Mouse (Mus musculus): Measurements from ENCODE around the gene Hoxb2.

The Hoxb2 gene

GRCm38 (mm10) chr11:96316696-96317607, 33.4 kb upstream of the Hoxb2 start:
- in situ Hi-C loops (cut with MboI, MseI), result no loop called here

- in situ Hi-C loops (cut with MboI, MseI), result no loop called here
Measured at GRCm38 (mm10) chr11:96317608-96318367, 32.5 kb upstream of the Hoxb2 start, which contains the start of gene Hoxb4. Gene Hoxb4, plus strand, starts transcription at chr11:96318267.

GRCm38 (mm10) chr11:96318368-96319070, 31.8 kb upstream of the Hoxb2 start:
- in situ Hi-C loops (cut with MboI, MseI), result no loop called here

- in situ Hi-C loops (cut with MboI, MseI), result no loop called here
Measured at GRCm38 (mm10) chr11:96319071-96319902, 31.0 kb upstream of the Hoxb2 start.

GRCm38 (mm10) chr11:96319910-96320309, 30.4 kb upstream of the Hoxb2 start:
- in situ Hi-C loops (cut with MboI, MseI), result no loop called here

- in situ Hi-C loops (cut with MboI, MseI), result no loop called here
Measured at GRCm38 (mm10) chr11:96320688-96321087, 29.6 kb upstream of the Hoxb2 start.

DNA sequence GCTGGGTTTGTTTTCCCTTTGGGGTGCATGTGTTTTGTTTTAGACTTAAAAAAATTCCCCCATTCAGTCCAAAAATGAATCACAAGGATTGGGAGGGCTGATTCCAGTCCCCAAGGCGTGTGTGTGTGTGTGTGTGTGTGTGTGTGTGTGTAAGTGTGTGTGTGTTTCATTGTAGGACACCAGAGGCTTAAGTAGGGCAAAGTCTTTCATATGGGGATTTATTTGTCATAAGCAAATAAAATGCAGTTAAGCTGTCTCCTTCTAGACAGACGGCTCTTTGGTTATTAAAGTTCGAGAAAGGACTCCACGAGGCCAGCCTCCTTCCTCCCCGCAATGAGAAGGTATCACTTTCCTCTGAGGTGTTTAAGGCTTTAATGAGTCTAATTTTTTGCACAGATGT, 28.5 kb upstream of the Hoxb2 start:
- in situ Hi-C loops (cut with MboI, MseI), result no loop called here

DNA sequence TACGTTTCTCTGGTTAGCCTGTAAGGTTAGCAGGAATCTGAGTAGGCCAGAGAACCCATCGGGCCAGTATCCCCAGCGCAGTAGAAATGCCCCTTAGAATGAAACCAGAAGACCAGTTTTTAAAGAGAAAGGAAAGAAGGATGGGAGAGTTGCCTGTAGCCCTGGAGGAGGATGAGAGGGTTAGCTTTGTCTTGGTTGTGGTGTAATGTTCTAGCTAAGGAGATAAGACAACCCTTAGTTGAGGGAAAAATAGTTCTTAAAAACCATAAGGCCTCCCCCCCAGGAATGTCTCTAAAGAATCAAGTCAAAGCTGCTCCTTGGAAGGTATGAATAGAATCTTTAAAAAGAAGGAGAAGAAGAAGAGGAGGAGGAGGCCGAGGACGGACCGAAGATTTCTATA, 27.6 kb upstream of the Hoxb2 start:
- in situ Hi-C loops (cut with MboI, MseI), result no loop called here

GRCm38 (mm10) chr11:96323154-96323553, 27.2 kb upstream of the Hoxb2 start, which contains the start of gene Hoxb3:
Gene Hoxb3, plus strand, starts transcription at chr11:96323326.
- in situ Hi-C loops (cut with MboI, MseI), result no loop called here

DNA sequence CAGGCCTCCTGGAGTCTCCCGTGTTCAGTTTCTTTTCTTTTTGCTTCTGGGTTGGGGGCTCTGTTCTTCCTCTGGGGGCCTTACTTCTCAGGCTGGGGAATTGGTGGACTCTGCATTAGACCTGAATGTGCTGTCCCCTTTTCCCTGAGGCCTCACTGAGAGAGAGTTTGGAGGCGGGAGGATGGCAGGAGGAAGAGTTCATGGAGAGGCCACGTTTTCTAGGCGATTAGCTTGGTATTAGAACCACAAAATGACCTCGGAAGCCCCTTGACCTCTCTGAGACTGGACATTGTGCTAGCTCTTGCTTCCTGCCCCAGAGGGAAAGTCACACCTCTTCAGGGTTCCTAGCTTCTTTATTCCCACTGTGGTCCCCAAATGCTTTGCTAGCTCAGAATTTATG, 26.2 kb upstream of the Hoxb2 start:
- in situ Hi-C loops (cut with MboI, MseI), result no loop called here

GRCm38 (mm10) chr11:96324965-96325364, 25.4 kb upstream of the Hoxb2 start:
- in situ Hi-C loops (cut with MboI, MseI), result no loop called here

DNA sequence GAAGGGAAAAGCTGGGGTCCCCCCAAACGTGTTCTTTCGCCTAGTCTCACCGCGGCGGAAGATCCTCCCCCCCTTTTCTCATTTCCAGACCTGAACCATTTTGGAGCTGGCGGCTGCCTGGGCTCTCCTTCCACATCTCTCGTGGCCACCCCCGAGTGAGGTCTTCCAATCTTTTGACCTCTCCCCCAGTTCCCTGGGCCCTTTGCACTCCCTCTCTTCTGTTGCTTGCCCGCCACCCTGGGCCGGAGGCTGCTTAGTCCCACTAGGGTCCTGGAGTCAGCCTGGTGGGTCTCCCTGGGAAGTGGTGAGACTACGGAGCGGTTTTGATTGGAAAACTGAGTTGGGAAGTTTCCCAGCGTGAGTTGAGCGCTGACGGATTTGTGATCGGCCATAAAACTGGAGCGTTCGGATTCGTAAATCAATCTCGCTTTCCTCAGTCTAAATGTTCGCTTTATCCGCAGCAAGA, 24.5 kb upstream of the Hoxb2 start:
- in situ Hi-C loops (cut with MboI, MseI), result no loop called here

- in situ Hi-C loops (cut with MboI, MseI), result no loop called here
Measured at GRCm38 (mm10) chr11:96326705-96327104, 23.6 kb upstream of the Hoxb2 start.

GRCm38 (mm10) chr11:96327122-96327521, 23.2 kb upstream of the Hoxb2 start:
- in situ Hi-C loops (cut with MboI, MseI), result no loop called here

DNA sequence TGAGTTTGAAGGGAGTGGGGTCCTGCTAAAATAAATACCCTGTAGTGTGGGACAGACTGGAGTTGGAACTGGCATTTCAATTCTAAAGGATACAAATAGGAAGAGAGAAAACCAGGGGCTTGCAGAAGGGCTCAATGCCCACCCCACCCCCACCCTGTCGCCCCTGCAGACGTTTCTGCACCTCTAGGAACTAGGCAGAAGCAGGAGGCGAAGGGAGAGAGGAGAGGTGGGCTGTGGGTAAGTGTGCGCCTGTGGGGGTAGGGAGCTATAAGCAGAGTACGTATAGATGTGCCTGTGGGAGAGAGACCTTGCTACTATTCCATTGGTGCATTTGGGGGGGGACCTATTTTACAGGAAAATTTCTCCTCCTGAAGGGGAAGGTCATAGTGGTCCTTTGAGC, 22.6 kb upstream of the Hoxb2 start:
- in situ Hi-C loops (cut with MboI, MseI), result no loop called here

- in situ Hi-C loops (cut with MboI, MseI), result no loop called here
Measured at GRCm38 (mm10) chr11:96328605-96329004, 21.7 kb upstream of the Hoxb2 start.

- in situ Hi-C loops (cut with MboI, MseI), result no loop called here
Measured at GRCm38 (mm10) chr11:96332105-96332504, 18.2 kb upstream of the Hoxb2 start.

DNA sequence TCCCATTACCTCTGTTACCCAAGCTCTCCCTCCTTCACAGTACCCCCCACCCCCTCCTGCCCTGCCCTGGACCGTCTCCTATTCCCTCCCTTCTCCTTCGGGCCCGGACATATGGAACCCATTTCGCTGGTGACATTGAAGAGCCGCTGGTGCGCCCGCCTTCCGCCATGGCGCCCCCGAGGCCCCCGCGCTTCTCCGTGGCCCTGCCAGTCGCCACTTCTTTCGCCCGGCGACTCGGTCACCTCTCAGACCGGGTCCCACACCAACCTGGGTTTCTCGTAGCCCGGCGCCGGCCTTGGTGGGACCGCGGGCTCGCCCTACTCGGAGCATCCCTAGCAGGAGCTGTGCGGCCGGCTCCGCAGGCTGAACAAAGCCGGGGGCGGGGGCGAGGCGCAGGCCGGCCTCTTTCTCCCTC, 17.7 kb upstream of the Hoxb2 start:
- in situ Hi-C loops (cut with MboI, MseI), result no loop called here

DNA sequence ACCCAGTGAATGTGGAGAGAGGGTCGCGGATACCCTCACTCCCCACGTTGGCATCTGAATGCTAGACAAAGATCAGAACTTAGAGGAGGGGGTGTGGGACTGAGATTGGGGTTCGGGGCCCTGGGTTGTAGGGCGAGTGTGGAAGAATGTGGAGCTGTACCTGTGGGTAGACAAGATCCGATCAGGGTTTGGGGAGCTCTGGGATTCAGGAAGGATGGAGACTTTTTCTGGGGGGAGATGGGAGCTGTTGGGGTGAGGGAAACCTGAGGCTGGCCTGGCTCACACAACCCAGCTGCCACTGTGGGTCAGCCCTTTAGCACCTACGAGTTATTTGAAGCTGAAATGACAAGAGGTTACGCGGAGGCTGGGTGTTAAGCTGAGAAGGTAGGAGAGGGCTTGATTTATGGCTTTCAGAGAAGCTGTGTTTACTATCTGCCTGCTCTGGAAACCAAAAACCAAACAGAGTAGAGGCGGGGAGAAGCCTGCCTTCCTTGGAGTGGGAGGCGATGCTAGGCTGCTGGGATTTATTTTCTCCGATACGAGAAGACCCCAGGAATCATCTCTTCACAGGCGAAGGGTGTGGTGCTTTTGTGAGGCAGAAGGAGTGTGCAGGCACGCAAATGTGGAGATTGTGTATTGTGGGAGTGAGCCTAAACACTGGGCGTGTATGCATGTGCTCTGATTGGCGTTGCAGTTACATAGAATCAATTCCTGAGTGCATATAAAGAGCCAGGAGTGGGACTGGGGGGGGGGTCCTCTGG, 16.9 kb upstream of the Hoxb2 start:
- in situ Hi-C loops (cut with MboI, MseI), result no loop called here

GRCm38 (mm10) chr11:96334002-96334364, 16.3 kb upstream of the Hoxb2 start:
- in situ Hi-C loops (cut with MboI, MseI), result no loop called here

Data from T-helper 1 cell (primary cell).